Mouse (Mus musculus): ENCODE measurements around the gene Rbp7. TPM values are rescaled to one million over a fixed set of nuclear protein-coding genes. Genes with fewer than 3 reads are reported as not detected.

Gene Rbp7
- total RNA-seq (2023), result not detected

GRCm38 (mm10) chr4:149454879-149455278 is at the start of gene Rbp7:
Gene Rbp7 (minus strand): TSS chr4:149454978.

DNA sequence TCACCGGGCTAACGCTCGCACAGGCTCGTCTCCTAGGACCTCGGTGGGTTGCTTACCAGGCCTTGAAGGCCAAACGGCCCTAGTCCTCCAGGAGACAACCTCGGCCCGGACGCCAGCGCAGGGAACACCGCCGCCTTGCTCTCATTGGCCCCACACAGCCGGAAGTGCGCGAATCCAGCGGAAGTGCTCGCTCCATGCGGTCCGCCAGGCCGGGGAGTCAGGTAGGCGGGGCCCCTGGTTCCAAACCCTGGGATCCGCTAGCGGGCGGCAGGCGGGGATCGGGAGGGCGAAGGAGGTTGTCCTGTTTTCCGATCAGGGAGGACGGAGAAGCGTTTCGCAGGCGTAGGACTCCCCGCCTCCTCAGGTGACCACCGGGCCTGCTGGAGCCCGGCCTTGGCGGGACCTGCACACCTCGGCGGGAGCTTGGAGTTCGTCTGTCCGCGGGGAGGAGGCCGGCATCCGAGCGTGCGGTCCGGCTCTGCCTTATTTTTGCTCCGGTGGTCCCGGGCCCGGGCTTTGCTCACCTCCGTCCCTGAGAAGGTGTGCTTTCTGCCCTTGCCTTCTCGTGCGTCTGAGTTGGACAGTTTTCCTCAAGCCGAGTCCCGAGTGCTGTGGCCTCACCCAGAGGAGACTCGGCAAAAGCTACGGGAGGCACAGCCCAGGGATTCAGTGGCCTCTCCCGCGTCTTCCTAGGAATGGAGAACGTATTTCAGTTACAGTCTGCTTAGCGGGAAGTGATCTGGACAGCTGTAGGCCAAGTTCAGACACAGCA is 30.5 kb upstream of the Rbp7 start, which contains the start of the genes Nmnat1 and Lzic:
Gene Nmnat1, minus strand, starts transcription at position 150 of the 772 bp plus-strand sequence.
Gene Lzic, plus strand, starts transcription at position 177 of the 772 bp plus-strand sequence.

GRCm38 (mm10) chr4:149477078-149477477 is 22.3 kb upstream of the Rbp7 start, which contains the start of gene Tmem274:
Gene Tmem274 (plus strand): TSS chr4:149477378.

GRCm38 (mm10) chr4:149426325-149427199 is 28.2 kb downstream of the Rbp7 start, which contains the start of gene Ube4b:
Gene Ube4b (minus strand): TSS chr4:149426749.

Other genes with a start within 250 kb of the Rbp7 start
- gene Kif1b, start 147.3 kb downstream of the Rbp7 start, total RNA-seq (2023), result 73.0 TPM
- 92.9 TPM for gene Ube4b, start 28.2 kb downstream of the Rbp7 start, total RNA-seq (2023)
- not detected for gene Tmem274, start 22.4 kb upstream of the Rbp7 start, total RNA-seq (2023)
- gene Nmnat1, start 30.2 kb upstream of the Rbp7 start, total RNA-seq (2023), result 2.9 TPM
- gene Lzic, start 30.3 kb upstream of the Rbp7 start, total RNA-seq (2023), result 33.8 TPM
- 0.71 TPM for gene Ctnnbip1, start 63.3 kb upstream of the Rbp7 start, total RNA-seq (2023)
- gene Clstn1, start 131.5 kb upstream of the Rbp7 start, total RNA-seq (2023), result 7.2 TPM
- gene Pik3cd, start 247.6 kb upstream of the Rbp7 start, total RNA-seq (2023), result 626 TPM

Data from CD4-positive naive resting alpha-beta T cell, adult 57 days (primary cell).